Mouse (Mus musculus): Measurements from ENCODE around the gene Tubg1. TPM values are rescaled to one million over a fixed set of nuclear protein-coding genes. Genes with fewer than 3 reads are reported as not detected.

The Tubg1 gene
- polyA plus RNA-seq, 1 experiment: 87.5 TPM

DNA sequence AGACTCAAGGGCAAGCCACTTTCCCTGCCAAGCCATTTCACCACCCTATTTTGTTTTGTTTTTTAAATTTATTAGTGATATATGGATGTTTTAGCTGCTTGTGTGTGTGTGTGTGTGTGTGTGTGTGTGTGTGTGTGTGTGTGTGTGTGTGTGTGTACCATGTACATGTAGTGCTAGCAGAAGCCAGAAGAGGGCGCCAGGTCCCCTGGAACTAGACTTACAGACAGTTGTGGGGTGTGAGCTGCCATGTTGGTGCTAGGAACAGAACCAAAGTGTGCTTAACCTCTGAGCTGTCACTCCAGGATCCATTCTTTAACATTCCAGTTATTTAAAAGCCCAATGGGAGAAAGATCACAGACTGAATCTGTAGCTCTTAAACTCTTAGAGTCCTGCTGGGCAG lies 7.3 kb downstream of the Tubg1 start:
- Histone ChIP-seq H3K79me2 (ENCODE audit: control insufficient read depth, insufficient read depth) (no peaks in the 10 kb centered on the region), H3K27me3 (ENCODE audit: control insufficient read depth, insufficient read depth, insufficient read length) (no peaks in the 10 kb centered on the region), H3ac (ENCODE audit: control insufficient read depth, insufficient read length) (no peak overlapping the region), H3K4me2 (ENCODE audit: low read depth) (no peak overlapping the region), H3K36me3 (ENCODE audit: control insufficient read depth, insufficient read depth) (peaks cover 11% of the 10 kb centered on the region), H3K4me3 (no peak overlapping the region)
- TF ChIP-seq TCF12 (IDR thresholded peaks at IDR 0.05; ENCODE audit: insufficient read depth, poor library complexity, severe bottlenecking) (no peak), POLR2A (IDR thresholded peaks at IDR 0.05; ENCODE audit: insufficient read length, low read depth) (no peak), MYOD1 (IDR thresholded peaks at IDR 0.05; ENCODE audit: control insufficient read depth in 1 of 3, insufficient read length in 2 of 3, low read depth in 2 of 3) (no peak), CEBPB (IDR thresholded peaks at IDR 0.05; ENCODE audit: insufficient read depth, poor library complexity, severe bottlenecking) (no peak), USF1 (IDR thresholded peaks at IDR 0.05; ENCODE audit: low read depth) (no peak), POLR2AphosphoS2 (IDR thresholded peaks at IDR 0.05; ENCODE audit: insufficient read length, low read depth) (no peak), E2F4 (IDR thresholded peaks at IDR 0.05; ENCODE audit: insufficient read depth) (no peak), TCF3 (IDR thresholded peaks at IDR 0.05; ENCODE audit: insufficient read length, low read depth) (no peak), REST (IDR thresholded peaks at IDR 0.05; ENCODE audit: insufficient read depth, insufficient read length) (no peak)

DNA sequence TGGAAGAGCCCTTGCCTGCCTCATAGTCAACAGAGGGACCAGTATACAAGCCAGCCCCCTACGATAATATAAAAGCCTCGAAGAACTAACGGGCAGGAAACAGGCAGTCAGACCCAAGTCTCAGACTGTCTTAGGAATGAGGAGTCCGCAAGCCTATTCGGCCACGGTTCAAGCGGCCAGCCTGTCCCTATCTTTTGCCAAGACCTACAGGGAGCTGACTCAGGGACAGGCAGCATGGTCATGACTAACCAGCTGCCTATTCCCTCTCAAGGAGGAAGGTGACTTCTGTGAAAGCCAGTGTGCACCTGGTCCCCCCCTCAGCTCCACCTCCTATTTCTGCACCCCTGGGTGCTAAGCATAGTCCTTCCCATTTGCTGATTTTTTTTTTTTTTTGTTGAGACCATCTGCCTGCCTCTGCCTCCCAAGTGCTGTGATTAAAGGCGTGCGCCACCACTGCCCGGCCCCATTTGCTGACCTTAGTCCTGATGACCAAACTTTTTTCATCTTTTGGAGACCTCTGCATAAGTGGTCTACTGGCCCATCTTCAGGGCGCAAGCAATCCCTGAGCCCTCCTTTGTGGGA lies 9.3 kb downstream of the Tubg1 start:
- Histone ChIP-seq H3K4me2 (ENCODE audit: low read depth) (peak overlapping the region; percentile 34), H3K36me3 (ENCODE audit: control insufficient read depth, insufficient read depth) (peaks cover 3% of the 10 kb centered on the region), H3K79me2 (ENCODE audit: control insufficient read depth, insufficient read depth) (no peaks in the 10 kb centered on the region), H3ac (ENCODE audit: control insufficient read depth, insufficient read length) (no peak overlapping the region), H3K27me3 (ENCODE audit: control insufficient read depth, insufficient read depth, insufficient read length) (no peaks in the 10 kb centered on the region), H3K4me3 (no peak overlapping the region)
- TF ChIP-seq POLR2AphosphoS2 (IDR thresholded peaks at IDR 0.05; ENCODE audit: insufficient read length, low read depth) (no peak), TCF3 (IDR thresholded peaks at IDR 0.05; ENCODE audit: insufficient read length, low read depth) (no peak), SRF (IDR thresholded peaks at IDR 0.05; ENCODE audit: control insufficient read depth, insufficient read length, low read depth) (no peak), CEBPB (IDR thresholded peaks at IDR 0.05; ENCODE audit: insufficient read depth, poor library complexity, severe bottlenecking) (no peak), TCF12 (IDR thresholded peaks at IDR 0.05; ENCODE audit: insufficient read depth, poor library complexity, severe bottlenecking) (no peak), REST (IDR thresholded peaks at IDR 0.05; ENCODE audit: insufficient read depth, insufficient read length) (no peak), MYOD1 (IDR thresholded peaks at IDR 0.05; ENCODE audit: control insufficient read depth in 1 of 3, insufficient read length in 2 of 3, low read depth in 2 of 3) (no peak), USF1 (IDR thresholded peaks at IDR 0.05; ENCODE audit: low read depth) (no peak), POLR2A (IDR thresholded peaks at IDR 0.05; ENCODE audit: insufficient read length, low read depth) (no peak), E2F4 (IDR thresholded peaks at IDR 0.05; ENCODE audit: insufficient read depth) (no peak)

DNA sequence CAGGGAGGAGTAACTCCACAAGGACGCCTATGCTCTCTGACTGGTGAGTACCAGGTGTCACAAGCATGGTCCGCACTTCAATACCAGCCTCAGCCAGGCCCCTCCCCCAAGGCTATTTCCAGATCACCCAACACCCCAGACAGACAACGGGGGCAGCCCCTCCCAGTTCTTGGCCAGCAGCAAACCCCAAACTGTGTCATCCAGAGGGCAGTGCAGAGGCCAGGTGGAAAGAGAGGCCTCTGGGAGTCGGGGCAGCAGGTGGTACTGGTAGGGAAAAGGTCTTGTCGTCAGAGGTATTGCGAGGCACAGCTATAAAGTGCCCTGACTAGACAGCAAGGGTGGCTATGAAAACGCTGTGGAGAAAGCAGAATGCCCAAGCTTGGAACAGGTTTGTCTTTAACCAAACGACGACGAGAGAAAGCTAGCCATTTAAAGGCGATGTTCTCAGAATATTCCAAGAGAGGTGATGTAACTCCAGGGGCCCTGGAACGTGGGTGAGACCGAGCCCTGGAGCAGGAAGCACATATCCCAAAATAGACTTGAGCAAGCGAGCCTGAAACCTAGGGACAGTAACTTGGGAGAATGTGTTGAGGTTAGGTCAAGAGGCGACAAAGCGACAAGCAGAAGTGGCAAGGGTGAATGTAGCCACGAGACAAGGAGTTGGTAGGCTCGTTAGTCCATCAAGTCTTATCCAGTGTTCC lies 10.5 kb downstream of the Tubg1 start:
- Histone ChIP-seq H3K4me3 (no peak overlapping the region), H3K27me3 (ENCODE audit: control insufficient read depth, insufficient read depth, insufficient read length) (no peaks in the 10 kb centered on the region), H3K4me2 (ENCODE audit: low read depth) (peak overlapping the region; percentile 56), H3ac (ENCODE audit: control insufficient read depth, insufficient read length) (no peak overlapping the region), H3K79me2 (ENCODE audit: control insufficient read depth, insufficient read depth) (no peaks in the 10 kb centered on the region), H3K36me3 (ENCODE audit: control insufficient read depth, insufficient read depth) (peaks cover 3% of the 10 kb centered on the region)
- TF ChIP-seq MYOG (IDR thresholded peaks at IDR 0.05; ENCODE audit: control insufficient read depth in 1 of 3, insufficient read depth in 1 of 3, insufficient read length in 2 of 3, low read depth in 2 of 3) (peak in 2 of 3 experiments; percentile 2 to 75), MAX (IDR thresholded peaks at IDR 0.05; ENCODE audit: low read depth) (no peak), REST (IDR thresholded peaks at IDR 0.05; ENCODE audit: insufficient read depth, insufficient read length) (no peak), MYOD1 (IDR thresholded peaks at IDR 0.05; ENCODE audit: control insufficient read depth in 1 of 3, insufficient read length in 2 of 3, low read depth in 2 of 3) (peak in 2 of 3 experiments; percentile 38 to 76), POLR2AphosphoS2 (IDR thresholded peaks at IDR 0.05; ENCODE audit: insufficient read length, low read depth) (no peak), TCF12 (IDR thresholded peaks at IDR 0.05; ENCODE audit: insufficient read depth, poor library complexity, severe bottlenecking) (no peak)

DNA sequence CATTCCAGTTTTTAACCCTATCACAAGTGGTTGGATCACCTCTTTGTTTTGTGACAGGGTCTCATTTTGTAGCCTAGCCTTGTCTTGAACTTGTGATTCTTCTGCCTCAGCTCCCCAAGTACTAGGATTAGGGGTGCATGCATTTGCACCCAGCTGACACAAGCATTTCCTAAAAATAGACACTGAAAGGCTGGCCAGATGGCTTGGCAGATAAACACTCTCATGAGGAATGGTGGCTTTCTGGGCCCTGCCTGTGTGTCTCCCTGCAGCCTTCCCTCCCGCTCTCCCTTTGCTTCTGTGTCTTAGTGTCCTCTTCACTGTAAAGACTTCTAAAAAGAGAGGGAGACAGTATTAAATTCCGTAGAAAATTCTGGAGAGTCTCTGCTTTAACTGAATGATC lies 11.4 kb downstream of the Tubg1 start:
- no peaks in the 10 kb centered on the region for H3K79me2 ChIP-seq (ENCODE audit: control insufficient read depth, insufficient read depth)
- peak in 1 of 3 experiments; percentile 25 for TF ChIP-seq MYOD1 (IDR thresholded peaks at IDR 0.05; ENCODE audit: control insufficient read depth in 1 of 3, insufficient read length in 2 of 3, low read depth in 2 of 3)
- no peak for TF ChIP-seq POLR2A (IDR thresholded peaks at IDR 0.05; ENCODE audit: insufficient read length, low read depth)
- no peaks in the 10 kb centered on the region for H3K27me3 ChIP-seq (ENCODE audit: control insufficient read depth, insufficient read depth, insufficient read length)

DNA sequence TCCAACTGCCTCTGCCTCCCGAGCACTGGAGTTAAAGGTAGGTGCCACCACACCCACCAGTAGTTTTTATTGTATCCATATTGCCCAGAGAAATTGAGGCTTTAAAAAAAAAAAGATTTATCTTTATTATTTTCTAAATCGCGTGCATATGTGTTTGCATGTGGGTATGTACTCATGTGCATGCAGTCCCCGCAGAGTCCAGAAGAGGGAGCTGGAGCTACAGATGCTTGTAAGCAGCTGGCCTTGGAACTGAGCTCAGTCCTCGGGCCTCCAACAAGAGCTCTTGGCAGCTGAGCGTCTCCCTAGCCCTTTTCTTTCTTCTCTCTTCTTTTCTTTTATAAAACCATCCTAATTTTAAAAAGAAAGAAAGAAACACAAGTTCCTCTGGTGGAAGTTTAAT lies 12.0 kb downstream of the Tubg1 start:
- Histone ChIP-seq H3ac (ENCODE audit: control insufficient read depth, insufficient read length) (no peak overlapping the region), H3K79me2 (ENCODE audit: control insufficient read depth, insufficient read depth) (no peaks in the 10 kb centered on the region), H3K36me3 (ENCODE audit: control insufficient read depth, insufficient read depth) (peaks cover under 1% of the 10 kb centered on the region), H3K27me3 (ENCODE audit: control insufficient read depth, insufficient read depth, insufficient read length) (no peaks in the 10 kb centered on the region), H3K4me2 (ENCODE audit: low read depth) (no peak overlapping the region), H3K4me3 (no peak overlapping the region)
- TF ChIP-seq SRF (IDR thresholded peaks at IDR 0.05; ENCODE audit: control insufficient read depth, insufficient read length, low read depth) (no peak), POLR2A (IDR thresholded peaks at IDR 0.05; ENCODE audit: insufficient read length, low read depth) (no peak), TCF3 (IDR thresholded peaks at IDR 0.05; ENCODE audit: insufficient read length, low read depth) (no peak), USF1 (IDR thresholded peaks at IDR 0.05; ENCODE audit: low read depth) (no peak), CEBPB (IDR thresholded peaks at IDR 0.05; ENCODE audit: insufficient read depth, poor library complexity, severe bottlenecking) (no peak), MYOG (IDR thresholded peaks at IDR 0.05; ENCODE audit: control insufficient read depth in 1 of 3, insufficient read depth in 1 of 3, insufficient read length in 2 of 3, low read depth in 2 of 3) (no peak), E2F4 (IDR thresholded peaks at IDR 0.05; ENCODE audit: insufficient read depth) (no peak), MAX (IDR thresholded peaks at IDR 0.05; ENCODE audit: low read depth) (no peak), TCF12 (IDR thresholded peaks at IDR 0.05; ENCODE audit: insufficient read depth, poor library complexity, severe bottlenecking) (no peak), MYOD1 (IDR thresholded peaks at IDR 0.05; ENCODE audit: control insufficient read depth in 1 of 3, insufficient read length in 2 of 3, low read depth in 2 of 3) (no peak), REST (IDR thresholded peaks at IDR 0.05; ENCODE audit: insufficient read depth, insufficient read length) (no peak), POLR2AphosphoS2 (IDR thresholded peaks at IDR 0.05; ENCODE audit: insufficient read length, low read depth) (no peak)

More for the DNA sequence above, 11.4 kb downstream of the Tubg1 start:
- Histone ChIP-seq H3K4me2 (ENCODE audit: low read depth) (peak overlapping the region; percentile 56), H3K36me3 (ENCODE audit: control insufficient read depth, insufficient read depth) (peaks cover 3% of the 10 kb centered on the region), H3K4me3 (no peak overlapping the region), H3ac (ENCODE audit: control insufficient read depth, insufficient read length) (no peak overlapping the region)
